Mouse (Mus musculus) midbrain, embryonic 13.5 days (tissue): Measurements from ENCODE around the gene Ifna2. TPM values are rescaled to one million over a fixed set of nuclear protein-coding genes. Genes with fewer than 3 reads are reported as not detected.

Experiments
- ATAC-seq: fragments of 200-750 bp; cut with Nextera tagmentation; 2 replicates; pipeline ENCODE4 v1.8.0; 2017; ENCODE audit warnings: mild to moderate bottlenecking, moderate TSS enrichment, moderate library complexity
- H3K27ac ChIP-seq: fragments of 300-500 bp; sonication (generic); 2 replicates; pipeline ENCODE4 v1.5.1; 2015; ENCODE audit warnings: inconsistent platforms, mild to moderate bottlenecking, moderate library complexity
- H3K27me3 ChIP-seq: fragments of 300-500 bp; sonication (generic); 2 replicates; pipeline ENCODE4 v1.6.1; 2015; ENCODE audit warnings: mild to moderate bottlenecking, inconsistent platforms
- H3K36me3 ChIP-seq: fragments of 300-500 bp; sonication (generic); 2 replicates; pipeline ENCODE4 v1.6.1; 2015; ENCODE audit warnings: mild to moderate bottlenecking, inconsistent platforms
- H3K4me1 ChIP-seq: fragments of 300-500 bp; sonication (generic); replicated peaks from 2 replicates; pipeline ENCODE4 v1.6.1; 2015; ENCODE audit warnings: inconsistent platforms
- H3K4me2 ChIP-seq: fragments of 300-500 bp; sonication (generic); replicated peaks from 2 replicates; pipeline ENCODE4 v1.6.1; 2015; ENCODE audit warnings: moderate library complexity, mild to moderate bottlenecking, inconsistent platforms
- H3K4me3 ChIP-seq: fragments of 300-500 bp; sonication (generic); replicated peaks from 2 replicates; pipeline ENCODE4 v1.5.1; 2015; ENCODE audit warnings: mild to moderate bottlenecking, inconsistent platforms
- H3K9ac ChIP-seq: fragments of 300-500 bp; sonication (generic); replicated peaks from 2 replicates; pipeline ENCODE4 v1.6.1; 2015; ENCODE audit warnings: mild to moderate bottlenecking, inconsistent platforms
- H3K9me3 ChIP-seq: fragments of 300-500 bp; sonication (generic); 2 replicates; pipeline ENCODE4 v1.6.1; 2016; ENCODE audit warnings: mild to moderate bottlenecking, inconsistent platforms
- WGBS: fragments of 180-500 bp; shearing (Covaris S2); methylation state at CpG from one replicate; pipeline ENCODE4 v1.1.7; 2015; 5-methylcytosine and 5-hydroxymethylcytosine counted together
- polyA plus RNA-seq: library from polyadenylated mRNA; unstranded; fragments of >200 nt; fragmentation: Nextera tagmentation; extraction: Ambion mirVana; gene quantifications from 2 replicates; pipeline ENCODE4 v1.2.1, GENCODE M21; 2015

The Ifna2 gene
- not detected in 2 replicates for polyA plus RNA-seq

- no peak within 1 kb of the TSS for H3K4me2 ChIP-seq
- H3K36me3 ChIP-seq, result no peaks in the 10 kb centered on the region
- no peaks in the 10 kb centered on the region for H3K27me3 ChIP-seq
- H3K27ac ChIP-seq, result no peak within 1 kb of the TSS
- 97% methylated on average over 1 of the region's 1 CpGs for WGBS
- no peak for ATAC-seq
- H3K9ac ChIP-seq, result no peak within 1 kb of the TSS
- no peaks in the 10 kb centered on the region for H3K9me3 ChIP-seq
- H3K4me3 ChIP-seq, result no peak within 1 kb of the TSS
- no peaks in the 10 kb centered on the region for H3K4me1 ChIP-seq
Observed at GRCm38 (mm10) chr4:88683812-88684211, at the start of gene Ifna2. Gene Ifna2, minus strand, starts transcription at chr4:88683912.

- H3K4me1 ChIP-seq, result no peaks in the 10 kb centered on the region
- ATAC-seq, result no peak
- no peak overlapping the region for H3K9ac ChIP-seq
- H3K36me3 ChIP-seq, result no peaks in the 10 kb centered on the region
- H3K4me3 ChIP-seq, result no peak overlapping the region
- no peak overlapping the region for H3K4me2 ChIP-seq
- H3K27me3 ChIP-seq, result no peaks in the 10 kb centered on the region
- H3K9me3 ChIP-seq, result no peaks in the 10 kb centered on the region
- 3% methylated on average over 1 of the region's 1 CpGs for WGBS
- H3K27ac ChIP-seq, result no peak overlapping the region
Observed at GRCm38 (mm10) chr4:88727324-88727723, 43.6 kb upstream of the Ifna2 start.

GRCm38 (mm10) chr4:88726727-88727126 lies 43.0 kb upstream of the Ifna2 start:
- 86% methylated on average over 6 of the region's 6 CpGs for WGBS
- no peaks in the 10 kb centered on the region for H3K27me3 ChIP-seq
- H3K9ac ChIP-seq, result no peak overlapping the region
- no peak overlapping the region for H3K4me2 ChIP-seq
- H3K27ac ChIP-seq, result no peak overlapping the region
- H3K4me3 ChIP-seq, result no peak overlapping the region
- no peaks in the 10 kb centered on the region for H3K9me3 ChIP-seq
- H3K36me3 ChIP-seq, result no peaks in the 10 kb centered on the region
- ATAC-seq, result no peak
- no peaks in the 10 kb centered on the region for H3K4me1 ChIP-seq

GRCm38 (mm10) chr4:88723497-88724090 lies 39.9 kb upstream of the Ifna2 start:
- no peak for ATAC-seq
- Histone ChIP-seq H3K27ac (no peak overlapping the region), H3K4me2 (no peak overlapping the region), H3K27me3 (no peaks in the 10 kb centered on the region), H3K9me3 (no peaks in the 10 kb centered on the region), H3K9ac (no peak overlapping the region), H3K4me3 (no peak overlapping the region), H3K4me1 (peaks cover 26% of the 10 kb centered on the region), H3K36me3 (peaks cover 8% of the 10 kb centered on the region)
- 71% methylated on average over 8 of the region's 8 CpGs for WGBS

- Histone ChIP-seq H3K4me3 (peak within 1 kb of the TSS; percentile 91), H3K27me3 (no peaks in the 10 kb centered on the region), H3K9me3 (no peaks in the 10 kb centered on the region), H3K4me1 (peaks cover 34% of the 10 kb centered on the region), H3K4me2 (peak within 1 kb of the TSS; percentile 94), H3K36me3 (peaks cover 12% of the 10 kb centered on the region), H3K9ac (peak within 1 kb of the TSS; percentile 99), H3K27ac (peak within 1 kb of the TSS; percentile 97)
- peak; percentile 98 for ATAC-seq
- under 1% methylated on average over 81 of the region's 82 CpGs for WGBS
Observed at GRCm38 (mm10) chr4:88721791-88722721, 38.3 kb upstream of the Ifna2 start, which contains the start of the genes Gm26566 and Klhl9. Gene Gm26566, plus strand, starts transcription at chr4:88721805. Gene Klhl9, minus strand, starts transcription at chr4:88722465.

- Histone ChIP-seq H3K4me3 (peak overlapping the region; percentile 33), H3K9me3 (no peaks in the 10 kb centered on the region), H3K4me1 (peaks cover 37% of the 10 kb centered on the region), H3K9ac (peak overlapping the region; percentile 46; the same call in 1 of the 2 replicates), H3K4me2 (peak overlapping the region; percentile 60), H3K36me3 (peaks cover 40% of the 10 kb centered on the region), H3K27me3 (no peaks in the 10 kb centered on the region), H3K27ac (no peak overlapping the region)
- 62% methylated on average over 1 of the region's 1 CpGs for WGBS
- no peak for ATAC-seq
Observed at GRCm38 (mm10) chr4:88718715-88719114, 35.0 kb upstream of the Ifna2 start.

- Histone ChIP-seq H3K27ac (no peak overlapping the region), H3K36me3 (peaks cover 41% of the 10 kb centered on the region), H3K27me3 (no peaks in the 10 kb centered on the region), H3K4me2 (no peak overlapping the region), H3K4me3 (no peak overlapping the region), H3K9me3 (no peaks in the 10 kb centered on the region), H3K4me1 (peaks cover 22% of the 10 kb centered on the region), H3K9ac (no peak overlapping the region)
- no peak for ATAC-seq
Observed at GRCm38 (mm10) chr4:88715059-88715458, 31.3 kb upstream of the Ifna2 start.

GRCm38 (mm10) chr4:88714281-88714680 lies 30.6 kb upstream of the Ifna2 start:
- Histone ChIP-seq H3K4me1 (peaks cover 16% of the 10 kb centered on the region), H3K9ac (no peak overlapping the region), H3K4me3 (no peak overlapping the region), H3K9me3 (no peaks in the 10 kb centered on the region), H3K27ac (no peak overlapping the region), H3K27me3 (no peaks in the 10 kb centered on the region), H3K4me2 (no peak overlapping the region), H3K36me3 (peaks cover 44% of the 10 kb centered on the region)
- WGBS, result 90% methylated on average over 1 of the region's 1 CpGs
- ATAC-seq, result no peak

- H3K4me1 ChIP-seq, result no peaks in the 10 kb centered on the region
- ATAC-seq, result no peak
- 89% methylated on average over 1 of the region's 1 CpGs for WGBS
- no peak overlapping the region for H3K4me2 ChIP-seq
- H3K9ac ChIP-seq, result no peak overlapping the region
- peaks cover 12% of the 10 kb centered on the region for H3K36me3 ChIP-seq
- no peaks in the 10 kb centered on the region for H3K9me3 ChIP-seq
- no peak overlapping the region for H3K4me3 ChIP-seq
- H3K27ac ChIP-seq, result no peak overlapping the region
- no peaks in the 10 kb centered on the region for H3K27me3 ChIP-seq
Observed at GRCm38 (mm10) chr4:88707128-88707826, 23.6 kb upstream of the Ifna2 start.

GRCm38 (mm10) chr4:88705924-88706323 lies 22.2 kb upstream of the Ifna2 start:
- WGBS, result 48% methylated on average over 3 of the region's 3 CpGs
- H3K27me3 ChIP-seq, result no peaks in the 10 kb centered on the region
- ATAC-seq, result no peak
- H3K4me2 ChIP-seq, result no peak overlapping the region
- no peaks in the 10 kb centered on the region for H3K4me1 ChIP-seq
- no peaks in the 10 kb centered on the region for H3K9me3 ChIP-seq
- no peak overlapping the region for H3K27ac ChIP-seq
- no peak overlapping the region for H3K9ac ChIP-seq
- H3K36me3 ChIP-seq, result peaks cover 12% of the 10 kb centered on the region
- no peak overlapping the region for H3K4me3 ChIP-seq

GRCm38 (mm10) chr4:88699301-88699700 lies 15.6 kb upstream of the Ifna2 start:
- no peak overlapping the region for H3K9ac ChIP-seq
- no peak overlapping the region for H3K4me2 ChIP-seq
- H3K9me3 ChIP-seq, result no peaks in the 10 kb centered on the region
- WGBS, result 95% methylated on average over 1 of the region's 1 CpGs
- H3K27ac ChIP-seq, result no peak overlapping the region
- no peak for ATAC-seq
- peaks cover 3% of the 10 kb centered on the region; the same call in 1 of the 2 replicates for H3K27me3 ChIP-seq
- no peak overlapping the region for H3K4me3 ChIP-seq
- H3K36me3 ChIP-seq, result no peaks in the 10 kb centered on the region
- H3K4me1 ChIP-seq, result no peaks in the 10 kb centered on the region

- no peak overlapping the region for H3K27ac ChIP-seq
- WGBS, result 88% methylated on average over 5 of the region's 5 CpGs
Observed at GRCm38 (mm10) chr4:88698781-88699180, 15.1 kb upstream of the Ifna2 start.

More at GRCm38 (mm10) chr4:88698781-88699180, 15.1 kb upstream of the Ifna2 start:
- no peak for ATAC-seq
- Histone ChIP-seq H3K4me2 (no peak overlapping the region), H3K36me3 (no peaks in the 10 kb centered on the region), H3K4me3 (no peak overlapping the region), H3K27me3 (peaks cover 3% of the 10 kb centered on the region; the same call in 1 of the 2 replicates), H3K9ac (no peak overlapping the region), H3K4me1 (no peaks in the 10 kb centered on the region), H3K9me3 (no peaks in the 10 kb centered on the region)
